Mouse (Mus musculus) Patski (cell line): ENCODE measurements at regions not wholly inside any gene's neighbourhood (a gene's known extent, or its start where the extent isn't known, plus 50 kb on each side); places are given as distances from the start of the nearest gene placed in this dataset.
A peak's percentile ranks its signal among the peaks of the same experiment; 100 is the strongest.

Experiments used
- ATAC-seq: fragments of 100-300 bp; one replicate; pipeline ENCODE4 v1.8.0; 2021
- CTCF ChIA-PET: fragments of 350-600 bp; sonication (Branson Sonifier 250); formaldehyde crosslinking; loops from one replicate; lab custom pipeline; 2022; ENCODE audit warnings: inconsistent platforms; lab: Charles Lee
- POLR2A ChIA-PET: fragments of 350-600 bp; sonication (Branson Sonifier 250); formaldehyde crosslinking; loops from one replicate; lab custom pipeline; 2022; ENCODE audit warnings: antibody characterized with exemption, inconsistent platforms; lab: Charles Lee
- DNase-seq: peaks from one replicate; pipeline ENCODE4 v3.0.0-alpha.2; 2011; ENCODE audit warnings: low read depth, low spot score
- H3K27me3 ChIP-seq: fragments of 371-371 bp; one replicate; pipeline ENCODE4 v1.5.1; 2021
- CTCF ChIP-seq: fragments of 100-300 bp; IDR thresholded peaks from one replicate; pipeline ENCODE4 v1.5.1; 2021
- in situ Hi-C: fragments of 300-500 bp; cut with MboI; formaldehyde crosslinking; loops from 3 replicates; pipeline ENCODE4 v1.11.1; 2018; ENCODE audit warnings: low pct_unique_long_range_greater_than_20kb, mixed read lengths

GRCm38 (mm10) chr19:26976604-26977322 lies 91.1 kb downstream of the Gm815 start:
- in situ Hi-C loops = no loop called here
- H3K27me3 ChIP-seq = no peaks in the 10 kb centered on the region
- no peak for DNase-seq
- CTCF ChIA-PET = no interaction called here
- ATAC-seq = no peak
- TF ChIP-seq CTCF = no peak
- POLR2A ChIA-PET = interaction anchor here (1.3 kb wide), 1 partner anchor 11 kb away, joined by 4 read pairs; no protein-coding TSS in a partner anchor

GRCm38 (mm10) chr19:26977887-26978639 lies 92.4 kb downstream of the Gm815 start:
- ATAC-seq = peak; percentile 61
- CTCF ChIA-PET = no interaction called here
- in situ Hi-C loops = no loop called here
- no peak for TF ChIP-seq CTCF
- no peaks in the 10 kb centered on the region for H3K27me3 ChIP-seq
- peak; percentile 38 for DNase-seq
- POLR2A ChIA-PET = interaction anchor here (0.5 to 0.7 kb wide), 2 partner anchors 291 to 1350 kb away, joined by 3 read pairs; no protein-coding TSS in a partner anchor

DNA sequence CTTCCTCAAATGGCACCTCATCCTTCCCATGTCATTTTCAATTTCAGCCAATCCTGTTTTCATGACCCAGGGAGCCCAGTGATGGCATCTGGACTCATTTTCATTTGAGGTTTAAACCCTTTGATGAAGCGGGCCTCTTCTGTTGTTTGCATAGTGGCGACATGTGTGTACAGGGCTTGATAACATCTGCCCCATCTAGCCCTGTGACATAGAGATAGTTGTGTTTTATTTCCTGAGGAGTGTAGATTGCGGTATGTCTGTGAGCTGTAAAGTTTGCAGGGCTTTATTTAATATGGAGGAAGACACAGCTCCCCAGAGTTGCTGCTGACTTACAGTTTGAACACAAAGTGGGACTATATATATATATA lies 92.9 kb downstream of the Gm815 start:
- ChIA-PET POLR2A (interaction anchor here (0.5 kb wide), 1 partner anchor 1349 kb away, joined by 3 read pairs; no protein-coding TSS in a partner anchor), CTCF (no interaction called here)
- TF ChIP-seq CTCF = no peak
- ATAC-seq (no peak), DNase-seq (no peak)
- in situ Hi-C loops = no loop called here
- no peaks in the 10 kb centered on the region for H3K27me3 ChIP-seq

- no peaks in the 10 kb centered on the region for H3K27me3 ChIP-seq
- ChIA-PET POLR2A (no interaction called here), CTCF (no interaction called here)
- in situ Hi-C loops = no loop called here
- DNase-seq = no peak
- no peak for TF ChIP-seq CTCF
- ATAC-seq = no peak
Observed at GRCm38 (mm10) chr19:26979322-26979721, 93.6 kb downstream of the Gm815 start.

- no peak for ATAC-seq
- in situ Hi-C loops = no loop called here
- no peak for TF ChIP-seq CTCF
- no peaks in the 10 kb centered on the region for H3K27me3 ChIP-seq
- CTCF ChIA-PET = no interaction called here
- POLR2A ChIA-PET = no interaction called here
- DNase-seq = no peak
Observed at GRCm38 (mm10) chr19:26986672-26987071, 101.0 kb downstream of the Gm815 start.

- CTCF ChIA-PET = interaction anchor here (1.0 kb wide), 1 partner anchor 12 kb away, joined by 3 read pairs; no protein-coding TSS in a partner anchor
- DNase-seq (no peak), ATAC-seq (no peak)
- in situ Hi-C loops = no loop called here
- H3K27me3 ChIP-seq = no peaks in the 10 kb centered on the region
- POLR2A ChIA-PET = no interaction called here
- TF ChIP-seq CTCF = no peak
Observed at GRCm38 (mm10) chr19:26987197-26987596, 101.5 kb downstream of the Gm815 start.

DNA sequence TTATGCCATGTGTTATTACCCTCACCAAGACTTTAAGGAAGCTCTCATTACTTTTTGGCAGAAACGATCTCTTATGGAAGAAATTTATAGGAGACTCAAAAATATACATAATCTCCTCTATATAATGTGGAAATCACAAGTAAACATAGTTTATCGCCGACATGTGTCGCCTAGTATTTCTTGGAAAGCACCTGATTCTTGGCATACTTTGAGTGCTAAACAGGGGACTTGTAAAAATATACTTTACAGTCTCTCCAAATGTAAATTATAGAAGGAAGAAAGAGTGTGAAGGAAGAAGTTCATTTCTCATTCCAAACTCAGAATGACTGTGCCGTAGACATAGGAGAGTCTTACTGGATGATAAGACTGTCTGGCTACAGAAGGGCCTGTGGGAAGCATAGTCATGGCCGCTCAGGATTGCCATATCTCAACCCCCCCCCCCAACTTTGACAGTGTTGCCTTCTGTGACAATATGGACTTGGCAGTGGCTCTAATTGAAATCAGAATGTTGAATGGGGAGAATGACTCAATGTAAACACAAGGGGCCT lies 102.3 kb downstream of the Gm815 start:
- H3K27me3 ChIP-seq = no peaks in the 10 kb centered on the region
- ChIA-PET CTCF (interaction anchor here (1.0 kb wide), 1 partner anchor 11 kb away, joined by 3 read pairs; no protein-coding TSS in a partner anchor), POLR2A (no interaction called here)
- ATAC-seq (no peak), DNase-seq (no peak)
- in situ Hi-C loops = no loop called here
- no peak for TF ChIP-seq CTCF

DNA sequence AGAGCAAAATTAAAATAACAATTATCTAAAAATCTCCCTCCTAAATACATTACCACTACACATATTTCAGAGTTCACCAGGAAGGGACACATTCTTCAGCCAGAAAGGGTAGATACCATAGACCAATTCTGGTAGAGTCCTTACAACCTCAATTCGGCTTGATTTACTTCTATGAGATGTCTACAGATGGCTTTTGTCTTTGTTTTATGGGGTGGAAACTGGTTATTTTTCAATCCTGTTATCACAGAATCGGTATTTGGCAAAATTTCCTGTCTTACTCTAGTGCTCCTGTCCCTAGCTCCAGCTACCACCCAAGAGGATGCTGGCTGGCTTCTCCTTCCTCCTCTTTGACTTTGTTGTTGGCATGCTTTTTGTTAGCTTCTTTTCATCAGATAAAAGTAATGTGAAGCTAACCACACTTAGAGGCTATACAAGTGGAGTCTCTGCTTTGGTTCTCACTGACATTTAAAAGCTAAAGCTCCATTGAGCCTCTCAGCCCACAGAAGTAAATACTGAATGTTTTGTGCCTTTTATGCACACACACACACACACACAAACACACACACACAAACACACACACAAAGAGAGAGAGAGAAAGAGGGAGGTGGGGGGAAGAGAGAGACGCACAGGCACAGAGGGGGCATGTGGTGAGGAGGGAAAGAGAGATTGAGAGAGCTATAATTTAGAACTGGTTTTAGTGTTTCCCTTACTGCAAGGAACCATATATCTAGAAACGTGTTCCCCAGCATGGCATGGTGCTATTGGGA lies 109.1 kb downstream of the Gm815 start:
- POLR2A ChIA-PET = no interaction called here
- H3K27me3 ChIP-seq = no peaks in the 10 kb centered on the region
- CTCF ChIA-PET = interaction anchor here (1.0 to 1.7 kb wide), 2 partner anchors 9 to 111 kb away, joined by 3 to 4 read pairs; no protein-coding TSS in a partner anchor
- no peak for DNase-seq
- TF ChIP-seq CTCF = no peak
- no peak for ATAC-seq
- in situ Hi-C loops = no loop called here

DNA sequence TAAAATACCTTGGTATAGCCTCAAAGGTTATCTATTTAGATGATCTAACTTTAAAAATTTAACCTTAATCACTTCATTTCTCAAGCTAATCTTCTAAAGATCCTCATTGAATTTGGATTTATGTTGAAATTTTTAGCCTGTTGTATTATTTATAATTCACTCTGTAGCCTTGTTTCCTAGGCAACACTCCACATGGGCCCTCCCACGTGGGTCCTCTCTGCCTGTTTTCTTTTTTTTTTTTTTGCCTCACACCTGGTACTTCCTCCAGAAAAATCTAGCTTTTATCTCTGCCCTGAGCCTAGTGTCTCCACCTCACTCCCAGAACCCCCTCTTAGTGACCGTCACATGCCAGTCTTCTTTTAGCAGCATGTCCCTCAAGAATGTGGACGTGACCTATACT lies 113.9 kb downstream of the Gm815 start:
- in situ Hi-C loops = no loop called here
- H3K27me3 ChIP-seq = no peaks in the 10 kb centered on the region
- ChIA-PET CTCF (interaction anchor here (1.0 to 1.2 kb wide), 2 partner anchors 12 to 427 kb away, joined by 3 read pairs; no protein-coding TSS in a partner anchor), POLR2A (no interaction called here)
- TF ChIP-seq CTCF = no peak
- DNase-seq (no peak), ATAC-seq (no peak)

- no peak for ATAC-seq
- DNase-seq = no peak
- in situ Hi-C loops = no loop called here
- peaks cover 16% of the 10 kb centered on the region for H3K27me3 ChIP-seq
- TF ChIP-seq CTCF = no peak
- POLR2A ChIA-PET = interaction anchor here (0.7 to 0.9 kb wide), 2 partner anchors 10 kb away, joined by 3 to 4 read pairs; no protein-coding TSS in a partner anchor
- CTCF ChIA-PET = interaction anchor here (0.7 to 1.1 kb wide), 2 partner anchors 14 to 29 kb away, joined by 3 read pairs; no protein-coding TSS in a partner anchor
Observed at GRCm38 (mm10) chr19:27021930-27022329, 136.2 kb downstream of the Gm815 start.
